Mouse (Mus musculus): ENCODE data around the gene Zfp507.

Gene Zfp507

GRCm38 (mm10) chr7:35802906-35803595 is at the start of gene Zfp507:
TSS of gene Zfp507 (minus strand) at chr7:35803003.
- DNase-seq: peak; percentile 84

GRCm38 (mm10) chr7:35850426-35850825 is 47.6 kb upstream of the Zfp507 start:
- no peak for DNase-seq

- DNase-seq: no peak
These were observed 45.7 kb upstream of the Zfp507 start for GRCm38 (mm10) chr7:35848526-35848925.

GRCm38 (mm10) chr7:35840504-35840903 is 37.7 kb upstream of the Zfp507 start:
- no peak for DNase-seq

GRCm38 (mm10) chr7:35836851-35837250 is 34.0 kb upstream of the Zfp507 start:
- no peak for DNase-seq

- no peak for DNase-seq
These were observed 33.6 kb upstream of the Zfp507 start for GRCm38 (mm10) chr7:35836415-35836814.

GRCm38 (mm10) chr7:35830119-35830518 is 27.3 kb upstream of the Zfp507 start:
- no peak for DNase-seq

- DNase-seq: no peak
These were observed 21.1 kb upstream of the Zfp507 start for GRCm38 (mm10) chr7:35823906-35824305.

GRCm38 (mm10) chr7:35822320-35822719 is 19.5 kb upstream of the Zfp507 start:
- no peak for DNase-seq

GRCm38 (mm10) chr7:35821357-35821756 is 18.6 kb upstream of the Zfp507 start:
- no peak for DNase-seq

GRCm38 (mm10) chr7:35819486-35819885 is 16.7 kb upstream of the Zfp507 start:
- no peak for DNase-seq

- DNase-seq: no peak
These were observed 12.2 kb upstream of the Zfp507 start for GRCm38 (mm10) chr7:35814759-35815551.

- DNase-seq: no peak
These were observed 10.5 kb upstream of the Zfp507 start for GRCm38 (mm10) chr7:35813306-35813705.

GRCm38 (mm10) chr7:35810736-35811135 is 7.9 kb upstream of the Zfp507 start:
- no peak for DNase-seq

- DNase-seq: no peak
These were observed 1.4 kb upstream of the Zfp507 start for GRCm38 (mm10) chr7:35804206-35804605.

GRCm38 (mm10) chr7:35802201-35802905 is 450 bp downstream of the Zfp507 start:
- DNase-seq: no peak

- DNase-seq: no peak
These were observed 6.7 kb downstream of the Zfp507 start for GRCm38 (mm10) chr7:35796123-35796522.

- no peak for DNase-seq
These were observed 8.6 kb downstream of the Zfp507 start for GRCm38 (mm10) chr7:35794145-35794664.

- no peak for DNase-seq
These were observed 10.5 kb downstream of the Zfp507 start for GRCm38 (mm10) chr7:35792150-35792848.

GRCm38 (mm10) chr7:35790926-35791325 is 11.9 kb downstream of the Zfp507 start:
- DNase-seq: no peak

GRCm38 (mm10) chr7:35790201-35790600 is 12.6 kb downstream of the Zfp507 start:
- no peak for DNase-seq

- no peak for DNase-seq
These were observed 17.2 kb downstream of the Zfp507 start for GRCm38 (mm10) chr7:35785579-35785978.

- DNase-seq: no peak
These were observed 20.6 kb downstream of the Zfp507 start for GRCm38 (mm10) chr7:35782252-35782651.
